Mouse (Mus musculus) layer of hippocampus, adult 9-10 months (tissue): ENCODE results near the gene Olfr544.
A peak's percentile ranks its signal among the peaks of the same experiment; 100 is the strongest.

Source experiments
- DNase-seq: peaks from one replicate; pipeline ENCODE4 v3.0.0; 2022; ENCODE audit warnings: low spot score

Gene Olfr544

DNA sequence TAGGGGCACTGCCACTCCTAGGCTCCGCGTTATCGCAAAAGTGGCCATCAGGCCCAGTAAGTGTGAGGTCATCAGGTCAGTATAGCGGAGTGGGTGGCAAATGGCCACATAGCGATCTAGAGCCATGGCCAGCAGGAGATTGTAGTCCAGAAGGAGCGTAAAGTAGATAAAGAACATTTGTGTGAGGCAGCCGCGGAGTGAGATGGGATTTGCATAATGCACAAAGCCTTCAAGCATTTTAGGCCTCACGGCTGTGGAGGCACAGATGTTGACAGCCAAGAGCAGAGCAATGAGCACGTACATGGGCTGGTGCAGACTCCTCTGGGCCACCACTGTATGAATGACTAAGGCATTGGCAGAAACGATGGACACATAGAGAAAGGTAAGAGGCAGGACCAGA, 10.7 kb downstream of the Olfr544 start:
- no peak for DNase-seq

- no peak for DNase-seq
Measured at GRCm38 (mm10) chr7:102476601-102477000, 11.5 kb downstream of the Olfr544 start.

- DNase-seq, result no peak
Measured at GRCm38 (mm10) chr7:102472675-102473074, 15.4 kb downstream of the Olfr544 start.

- DNase-seq, result no peak
Measured at GRCm38 (mm10) chr7:102467566-102467965, 20.5 kb downstream of the Olfr544 start.

- DNase-seq, result no peak
Measured at GRCm38 (mm10) chr7:102458618-102459380, 29.3 kb downstream of the Olfr544 start.

GRCm38 (mm10) chr7:102446438-102446837, 41.7 kb downstream of the Olfr544 start:
- DNase-seq, result no peak

DNA sequence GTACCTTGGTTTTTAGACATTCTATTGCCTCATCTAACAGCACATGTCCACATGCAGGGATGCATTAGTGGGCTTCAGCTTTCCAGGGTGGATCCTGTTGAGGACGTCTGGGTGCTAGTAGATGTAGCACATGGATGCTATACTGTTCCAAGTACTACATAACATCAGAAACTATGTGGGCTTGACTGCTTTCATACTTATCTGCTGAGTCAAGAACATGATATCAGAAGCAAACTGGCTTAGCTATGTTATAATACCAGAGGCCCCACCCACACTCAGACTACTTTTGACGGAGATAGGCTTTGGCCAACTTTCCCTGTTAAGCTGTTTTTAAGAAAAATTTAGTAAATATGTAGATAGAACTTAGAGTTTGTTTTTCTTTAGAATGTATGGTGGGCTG, 43.8 kb downstream of the Olfr544 start:
- no peak for DNase-seq

GRCm38 (mm10) chr7:102442432-102442831, 45.7 kb downstream of the Olfr544 start:
- no peak for DNase-seq

- DNase-seq, result peak; percentile 88
Measured at GRCm38 (mm10) chr7:102441657-102442391, 46.3 kb downstream of the Olfr544 start, which contains the start of gene Rrm1. Rrm1 (plus strand) TSS chr7:102441695.

DNA sequence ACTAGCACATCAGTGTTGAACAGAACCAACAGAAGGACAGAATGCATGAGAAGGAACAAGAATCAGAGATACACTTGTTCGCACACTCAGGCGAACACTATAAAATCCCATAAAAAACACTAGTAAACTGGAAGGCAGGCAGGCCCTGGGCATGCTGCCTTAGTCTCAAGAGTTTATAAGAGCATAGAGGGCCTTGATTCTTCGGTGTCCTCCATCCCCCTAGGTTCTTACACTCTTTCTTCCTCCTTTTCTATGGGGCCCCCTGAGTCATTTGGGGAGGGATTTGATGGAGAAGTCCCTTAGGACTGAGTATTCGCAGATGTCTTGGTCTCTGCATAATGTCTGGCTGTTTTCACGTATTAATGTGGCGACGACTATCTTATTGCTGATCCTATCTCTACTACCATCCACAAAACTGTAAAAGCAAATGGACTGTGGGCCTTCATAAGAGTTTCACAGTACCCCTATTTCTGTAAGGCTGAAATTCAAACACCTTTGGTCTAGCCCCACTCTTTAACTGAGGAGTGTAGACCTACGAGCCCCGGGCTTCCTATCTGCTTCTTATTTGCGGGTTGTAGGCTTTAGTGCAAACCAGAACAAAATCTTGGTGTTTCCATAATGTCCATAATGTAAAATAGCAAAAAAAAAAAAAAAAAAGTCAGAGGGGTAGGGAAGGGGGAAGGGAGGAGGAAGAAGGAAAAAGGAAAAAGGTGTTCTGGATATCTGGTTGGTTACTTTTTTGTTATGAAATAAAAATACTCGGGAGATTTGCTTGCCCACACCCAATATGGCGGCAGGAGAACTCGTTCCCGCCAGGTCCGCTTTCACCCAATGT, 47.1 kb downstream of the Olfr544 start:
- DNase-seq, result no peak

- no peak for DNase-seq
Measured at GRCm38 (mm10) chr7:102434344-102434743, 53.8 kb downstream of the Olfr544 start.
